Mouse (Mus musculus): ENCODE data around the gene Qsox2. TPM values are rescaled to one million over a fixed set of nuclear protein-coding genes. Genes with fewer than 3 reads are reported as not detected.
A peak's percentile ranks its signal among the peaks of the same experiment; 100 is the strongest.

Gene Qsox2
- 17.2 and 18.0 TPM in 2 replicates for polyA plus RNA-seq (2011; ENCODE audit: insufficient read depth, insufficient read length, low read depth, missing spikeins)

- Histone ChIP-seq H3K27me3 (ENCODE audit: control insufficient read depth, insufficient read depth, low read length, poor library complexity, severe bottlenecking) (no peaks in the 10 kb centered on the region), H3K36me3 (ENCODE audit: control insufficient read depth, insufficient read depth, low read length, poor library complexity, severe bottlenecking) (no peaks in the 10 kb centered on the region), H3K4me3 (ENCODE audit: low read depth, low read length) (peak within 1 kb of the TSS; percentile 91), H3K27ac (ENCODE audit: insufficient read depth, low read length) (no peak within 1 kb of the TSS), H3K9ac (ENCODE audit: low read depth, poor library complexity, severe bottlenecking) (peak within 1 kb of the TSS; percentile 58), H3K9me3 (replicated peaks; ENCODE audit: control insufficient read depth, insufficient read depth, low read length, poor library complexity, severe bottlenecking) (no peaks in the 10 kb centered on the region), H3K4me1 (ENCODE audit: control insufficient read depth, insufficient read depth, low read length) (no peaks in the 10 kb centered on the region)
- TF ChIP-seq EP300 (IDR thresholded peaks at IDR 0.05; ENCODE audit: insufficient read depth, low read depth, low read length), result peak; percentile 39; the same call in 1 of the 2 replicates
- TF ChIP-seq POLR2A (IDR thresholded peaks at IDR 0.05; ENCODE audit: insufficient read depth, low read length), result no peak
Measured at GRCm38 (mm10) chr2:26237290-26237782, at the start of gene Qsox2. Gene Qsox2, minus strand, starts transcription at chr2:26237525.

GRCm38 (mm10) chr2:26286391-26286790, 49.1 kb upstream of the Qsox2 start:
- H3K9me3 ChIP-seq (replicated peaks; ENCODE audit: control insufficient read depth, insufficient read depth, low read length, poor library complexity, severe bottlenecking), result no peaks in the 10 kb centered on the region
- H3K4me1 ChIP-seq (ENCODE audit: control insufficient read depth, insufficient read depth, low read length), result no peaks in the 10 kb centered on the region
- H3K27me3 ChIP-seq (ENCODE audit: control insufficient read depth, insufficient read depth, low read length, poor library complexity, severe bottlenecking), result no peaks in the 10 kb centered on the region
- H3K4me3 ChIP-seq (ENCODE audit: low read depth, low read length), result no peak overlapping the region
- H3K9ac ChIP-seq (ENCODE audit: low read depth, poor library complexity, severe bottlenecking), result no peak overlapping the region
- no peaks in the 10 kb centered on the region for H3K36me3 ChIP-seq (ENCODE audit: control insufficient read depth, insufficient read depth, low read length, poor library complexity, severe bottlenecking)
- no peak overlapping the region for H3K27ac ChIP-seq (ENCODE audit: insufficient read depth, low read length)
- TF ChIP-seq EP300 (IDR thresholded peaks at IDR 0.05; ENCODE audit: insufficient read depth, low read depth, low read length), result no peak

DNA sequence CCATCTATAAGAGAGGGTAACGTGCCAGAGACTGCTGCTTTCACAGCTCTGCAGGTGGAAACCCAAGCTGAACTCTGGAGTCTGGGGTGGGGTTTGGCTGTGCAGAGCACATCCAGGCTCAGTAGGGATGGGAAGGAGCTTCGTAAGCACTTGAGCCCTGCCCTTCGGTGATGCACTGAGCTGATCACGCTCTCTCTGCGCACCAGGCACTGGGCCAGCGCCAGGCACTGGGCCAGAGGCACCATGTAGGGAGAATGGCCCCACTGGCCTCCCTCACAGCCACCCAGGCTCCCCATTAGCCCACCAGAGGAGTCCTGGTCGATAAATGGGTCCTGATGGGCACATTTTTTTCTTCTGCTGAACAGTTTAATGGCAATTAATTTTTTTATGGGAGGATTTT, 48.5 kb upstream of the Qsox2 start:
- Histone ChIP-seq H3K4me1 (ENCODE audit: control insufficient read depth, insufficient read depth, low read length) (no peaks in the 10 kb centered on the region), H3K9me3 (replicated peaks; ENCODE audit: control insufficient read depth, insufficient read depth, low read length, poor library complexity, severe bottlenecking) (no peaks in the 10 kb centered on the region), H3K27ac (ENCODE audit: insufficient read depth, low read length) (no peak overlapping the region), H3K36me3 (ENCODE audit: control insufficient read depth, insufficient read depth, low read length, poor library complexity, severe bottlenecking) (no peaks in the 10 kb centered on the region), H3K4me3 (ENCODE audit: low read depth, low read length) (no peak overlapping the region), H3K9ac (ENCODE audit: low read depth, poor library complexity, severe bottlenecking) (no peak overlapping the region), H3K27me3 (ENCODE audit: control insufficient read depth, insufficient read depth, low read length, poor library complexity, severe bottlenecking) (no peaks in the 10 kb centered on the region)
- TF ChIP-seq CTCF (IDR thresholded peaks at IDR 0.05; ENCODE audit: low read depth, low read length) (no peak), POLR2A (IDR thresholded peaks at IDR 0.05; ENCODE audit: insufficient read depth, low read length) (no peak), EP300 (IDR thresholded peaks at IDR 0.05; ENCODE audit: insufficient read depth, low read depth, low read length) (no peak)

GRCm38 (mm10) chr2:26280594-26280993, 43.3 kb upstream of the Qsox2 start:
- no peak for TF ChIP-seq EP300 (IDR thresholded peaks at IDR 0.05; ENCODE audit: insufficient read depth, low read depth, low read length)
- no peaks in the 10 kb centered on the region for H3K4me1 ChIP-seq (ENCODE audit: control insufficient read depth, insufficient read depth, low read length)
- H3K27ac ChIP-seq (ENCODE audit: insufficient read depth, low read length), result no peak overlapping the region
- H3K9ac ChIP-seq (ENCODE audit: low read depth, poor library complexity, severe bottlenecking), result no peak overlapping the region
- no peaks in the 10 kb centered on the region for H3K9me3 ChIP-seq (replicated peaks; ENCODE audit: control insufficient read depth, insufficient read depth, low read length, poor library complexity, severe bottlenecking)
- no peak overlapping the region for H3K4me3 ChIP-seq (ENCODE audit: low read depth, low read length)
- H3K27me3 ChIP-seq (ENCODE audit: control insufficient read depth, insufficient read depth, low read length, poor library complexity, severe bottlenecking), result no peaks in the 10 kb centered on the region
- H3K36me3 ChIP-seq (ENCODE audit: control insufficient read depth, insufficient read depth, low read length, poor library complexity, severe bottlenecking), result no peaks in the 10 kb centered on the region

GRCm38 (mm10) chr2:26279712-26280111, 42.4 kb upstream of the Qsox2 start:
- TF ChIP-seq CTCF (IDR thresholded peaks at IDR 0.05; ENCODE audit: low read depth, low read length) (no peak), EP300 (IDR thresholded peaks at IDR 0.05; ENCODE audit: insufficient read depth, low read depth, low read length) (no peak), POLR2A (IDR thresholded peaks at IDR 0.05; ENCODE audit: insufficient read depth, low read length) (no peak)
- no peak overlapping the region for H3K27ac ChIP-seq (ENCODE audit: insufficient read depth, low read length)
- no peak overlapping the region for H3K9ac ChIP-seq (ENCODE audit: low read depth, poor library complexity, severe bottlenecking)
- no peaks in the 10 kb centered on the region for H3K27me3 ChIP-seq (ENCODE audit: control insufficient read depth, insufficient read depth, low read length, poor library complexity, severe bottlenecking)
- no peaks in the 10 kb centered on the region for H3K4me1 ChIP-seq (ENCODE audit: control insufficient read depth, insufficient read depth, low read length)
- no peak overlapping the region for H3K4me3 ChIP-seq (ENCODE audit: low read depth, low read length)
- H3K36me3 ChIP-seq (ENCODE audit: control insufficient read depth, insufficient read depth, low read length, poor library complexity, severe bottlenecking), result no peaks in the 10 kb centered on the region
- no peaks in the 10 kb centered on the region for H3K9me3 ChIP-seq (replicated peaks; ENCODE audit: control insufficient read depth, insufficient read depth, low read length, poor library complexity, severe bottlenecking)

- H3K9me3 ChIP-seq (replicated peaks; ENCODE audit: control insufficient read depth, insufficient read depth, low read length, poor library complexity, severe bottlenecking), result no peaks in the 10 kb centered on the region
- no peaks in the 10 kb centered on the region for H3K36me3 ChIP-seq (ENCODE audit: control insufficient read depth, insufficient read depth, low read length, poor library complexity, severe bottlenecking)
- TF ChIP-seq CTCF (IDR thresholded peaks at IDR 0.05; ENCODE audit: low read depth, low read length) (peak; percentile 83), EP300 (IDR thresholded peaks at IDR 0.05; ENCODE audit: insufficient read depth, low read depth, low read length) (no peak)
- H3K27me3 ChIP-seq (ENCODE audit: control insufficient read depth, insufficient read depth, low read length, poor library complexity, severe bottlenecking), result no peaks in the 10 kb centered on the region
- H3K4me3 ChIP-seq (ENCODE audit: low read depth, low read length), result no peak overlapping the region
- H3K9ac ChIP-seq (ENCODE audit: low read depth, poor library complexity, severe bottlenecking), result no peak overlapping the region
- H3K27ac ChIP-seq (ENCODE audit: insufficient read depth, low read length), result no peak overlapping the region
- peaks cover 2% of the 10 kb centered on the region for H3K4me1 ChIP-seq (ENCODE audit: control insufficient read depth, insufficient read depth, low read length)
Measured at GRCm38 (mm10) chr2:26273611-26274010, 36.3 kb upstream of the Qsox2 start.
